Mouse (Mus musculus): ENCODE results near the gene Mtfr1l. TPM values are rescaled to one million over a fixed set of nuclear protein-coding genes. Genes with fewer than 3 reads are reported as not detected.

Gene Mtfr1l
- total and polyA plus RNA-seq, 3 experiments, result 52.0 to 88.3 TPM; not detected in 1

DNA sequence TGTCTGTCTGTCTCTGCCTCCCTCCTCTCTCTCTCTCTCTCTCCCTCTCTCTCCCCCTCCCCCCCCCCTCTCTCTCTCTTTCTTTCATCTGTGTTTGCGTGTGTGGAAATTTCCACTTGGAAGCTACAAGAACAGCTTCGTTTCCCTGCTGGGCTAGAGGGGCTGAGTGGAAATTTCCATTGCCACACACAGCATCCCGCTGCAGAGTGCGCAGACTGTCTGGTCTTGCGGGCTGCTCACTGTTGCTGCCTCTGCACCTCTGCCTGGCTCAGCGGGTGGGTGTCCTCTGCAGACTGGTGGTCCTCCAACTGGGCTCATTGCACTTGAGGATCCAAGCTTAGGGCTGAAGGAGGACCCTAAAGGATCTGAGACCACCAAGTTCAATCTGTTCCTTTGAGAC is 51.5 kb downstream of the Mtfr1l start:
- no peaks in the 10 kb centered on the region for H3K36me3 ChIP-seq (ENCODE audit: control insufficient read depth in 1 of 2, insufficient read depth in 2 of 2, low read length in 2 of 2)
- H3K27ac ChIP-seq (ENCODE audit: control insufficient read depth, low read depth, low read length), result no peak overlapping the region
- no peak overlapping the region for H3K9ac ChIP-seq (ENCODE audit: control insufficient read depth, low read depth, low read length, poor library complexity, severe bottlenecking)
- TF ChIP-seq USF2 (IDR thresholded peaks at IDR 0.05; ENCODE audit: borderline replicate concordance in 1 of 2, insufficient read depth in 1 of 2, low read depth in 1 of 2, low read length in 2 of 2), result no peak
- TF ChIP-seq ZMIZ1 (IDR thresholded peaks at IDR 0.05; ENCODE audit: low read depth, low read length), result no peak
- no peak for TF ChIP-seq POLR2A (IDR thresholded peaks at IDR 0.05; ENCODE audit: control insufficient read depth in 1 of 2, insufficient read depth in 1 of 2, low read depth in 1 of 2, low read length in 2 of 2, poor library complexity in 1 of 2)
- TF ChIP-seq USF1 (IDR thresholded peaks at IDR 0.05; ENCODE audit: low read depth, low read length), result no peak
- TF ChIP-seq ETS1 (IDR thresholded peaks at IDR 0.05; ENCODE audit: low read depth, low read length), result no peak
- TF ChIP-seq NRF1 (IDR thresholded peaks at IDR 0.05; ENCODE audit: insufficient read depth, low read depth, low read length, poor library complexity, severe bottlenecking), result no peak
- TF ChIP-seq JUND (IDR thresholded peaks at IDR 0.05; ENCODE audit: low read depth, low read length), result no peak
- DNase-seq (ENCODE audit: low read depth, low spot score), result no peak
- no peak overlapping the region for H3K4me3 ChIP-seq (ENCODE audit: control insufficient read depth in 1 of 2, insufficient read depth in 1 of 2, low read depth in 2 of 2, low read length in 2 of 2)
- no peaks in the 10 kb centered on the region for H3K9me3 ChIP-seq (replicated peaks; ENCODE audit: insufficient read depth, low read length)
- no peaks in the 10 kb centered on the region; a peak in 1 of 4 replicates for H3K4me1 ChIP-seq (ENCODE audit: control insufficient read depth in 1 of 2, insufficient read depth in 2 of 2, low read length in 2 of 2)
- no peaks in the 10 kb centered on the region for H3K79me2 ChIP-seq (ENCODE audit: control insufficient read depth, insufficient read depth, low read length, poor library complexity)
- peaks cover 3 to 8% of the 10 kb centered on the region in 2 experiments; a peak in 2 of 4 replicates for H3K27me3 ChIP-seq (ENCODE audit: control insufficient read depth in 1 of 2, insufficient read depth in 2 of 2, low read length in 2 of 2)

GRCm38 (mm10) chr4:134483078-134483688 is 52.0 kb downstream of the Mtfr1l start:
- H3K27ac ChIP-seq (ENCODE audit: control insufficient read depth, low read depth, low read length), result no peak overlapping the region
- H3K27me3 ChIP-seq (ENCODE audit: control insufficient read depth in 1 of 2, insufficient read depth in 2 of 2, low read length in 2 of 2), result peaks cover 3 to 8% of the 10 kb centered on the region in 2 experiments; a peak in 2 of 4 replicates
- H3K4me1 ChIP-seq (ENCODE audit: control insufficient read depth in 1 of 2, insufficient read depth in 2 of 2, low read length in 2 of 2), result no peaks in the 10 kb centered on the region; a peak in 1 of 4 replicates
- no peak overlapping the region for H3K4me3 ChIP-seq (ENCODE audit: control insufficient read depth in 1 of 2, insufficient read depth in 1 of 2, low read depth in 2 of 2, low read length in 2 of 2)
- no peaks in the 10 kb centered on the region for H3K36me3 ChIP-seq (ENCODE audit: control insufficient read depth in 1 of 2, insufficient read depth in 2 of 2, low read length in 2 of 2)
- DNase-seq (ENCODE audit: low read depth, low spot score), result no peak
- no peaks in the 10 kb centered on the region for H3K79me2 ChIP-seq (ENCODE audit: control insufficient read depth, insufficient read depth, low read length, poor library complexity)
- no peak overlapping the region for H3K9ac ChIP-seq (ENCODE audit: control insufficient read depth, low read depth, low read length, poor library complexity, severe bottlenecking)
- TF ChIP-seq NELFE (IDR thresholded peaks at IDR 0.05; ENCODE audit: low read depth, low read length) (no peak), EP300 (IDR thresholded peaks at IDR 0.05; ENCODE audit: low read depth in 1 of 2, low read length in 2 of 2) (no peak), SMC3 (IDR thresholded peaks at IDR 0.05; ENCODE audit: low read depth, low read length) (no peak), TBP (IDR thresholded peaks at IDR 0.05; ENCODE audit: low read depth, low read length) (no peak), TCF12 (IDR thresholded peaks at IDR 0.05; ENCODE audit: low read depth, low read length) (no peak), ZKSCAN1 (IDR thresholded peaks at IDR 0.05; ENCODE audit: low read depth, low read length) (no peak), POLR2A (IDR thresholded peaks at IDR 0.05; ENCODE audit: control insufficient read depth in 1 of 2, insufficient read depth in 1 of 2, low read depth in 1 of 2, low read length in 2 of 2, poor library complexity in 1 of 2) (no peak), CHD1 (IDR thresholded peaks at IDR 0.05; ENCODE audit: low read depth, low read length) (no peak), E2F4 (IDR thresholded peaks at IDR 0.05; ENCODE audit: borderline replicate concordance, low read depth, low read length) (no peak), MXI1 (IDR thresholded peaks at IDR 0.05; ENCODE audit: low read depth, low read length) (no peak), GABPA (IDR thresholded peaks at IDR 0.05; ENCODE audit: low read depth, low read length) (no peak), POLR2AphosphoS2 (IDR thresholded peaks at IDR 0.05; ENCODE audit: low read length) (no peak)
- no peaks in the 10 kb centered on the region for H3K9me3 ChIP-seq (replicated peaks; ENCODE audit: insufficient read depth, low read length)

All from MEL (cell line).